Mouse (Mus musculus): ENCODE results near the gene Nbea. TPM values are rescaled to one million over a fixed set of nuclear protein-coding genes. Genes with fewer than 3 reads are reported as not detected.
A peak's percentile ranks its signal among the peaks of the same experiment; 100 is the strongest.

The Nbea gene
- total and polyA plus RNA-seq, 3 experiments = 0.04 to 0.27 TPM; not detected in 1

DNA sequence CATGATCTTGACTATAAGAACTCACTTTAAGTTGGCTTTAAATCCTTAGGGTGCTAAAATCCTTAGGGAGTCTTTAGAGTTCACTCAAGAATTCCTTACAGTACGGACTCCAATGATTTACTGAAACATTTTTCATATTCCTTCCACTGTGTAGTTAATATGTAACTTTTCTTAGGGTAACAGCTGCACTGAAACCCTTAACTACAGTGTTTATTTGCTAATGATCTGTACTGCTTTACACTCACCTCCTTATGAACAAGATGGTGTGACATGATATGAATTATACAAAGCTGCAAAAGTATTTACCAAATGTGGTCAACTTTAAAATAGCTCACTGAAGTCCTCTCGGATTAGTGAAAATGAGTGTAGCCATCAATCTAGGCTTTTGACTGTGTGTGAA lies 365.4 kb downstream of the Nbea start:
- Histone ChIP-seq H3K9me3 (replicated peaks; ENCODE audit: insufficient read depth, low read length) (no peaks in the 10 kb centered on the region), H3K27me3 (ENCODE audit: control insufficient read depth in 1 of 2, insufficient read depth in 2 of 2, low read length in 2 of 2) (no peaks in the 10 kb centered on the region; a peak in 1 of 4 replicates), H3K27ac (ENCODE audit: control insufficient read depth, low read depth, low read length) (no peak overlapping the region), H3K4me3 (ENCODE audit: control insufficient read depth in 1 of 2, insufficient read depth in 1 of 2, low read depth in 2 of 2, low read length in 2 of 2) (no peak overlapping the region), H3K36me3 (ENCODE audit: control insufficient read depth in 1 of 2, insufficient read depth in 2 of 2, low read length in 2 of 2) (0 out of 4 replicates have a peak, but pooled peaks cover 0 to 2% of the 10 kb centered on the region in 2 experiments), H3K9ac (ENCODE audit: control insufficient read depth, low read depth, low read length, poor library complexity, severe bottlenecking) (no peak overlapping the region), H3K4me1 (ENCODE audit: control insufficient read depth in 1 of 2, insufficient read depth in 2 of 2, low read length in 2 of 2) (no peaks in the 10 kb centered on the region; a peak in 1 of 4 replicates), H3K79me2 (ENCODE audit: control insufficient read depth, insufficient read depth, low read length, poor library complexity) (no peaks in the 10 kb centered on the region)
- no peak for TF ChIP-seq USF1 (IDR thresholded peaks at IDR 0.05; ENCODE audit: low read depth, low read length)
- no peak for TF ChIP-seq E2F4 (IDR thresholded peaks at IDR 0.05; ENCODE audit: borderline replicate concordance, low read depth, low read length)
- no peak for TF ChIP-seq USF2 (IDR thresholded peaks at IDR 0.05; ENCODE audit: borderline replicate concordance in 1 of 2, insufficient read depth in 1 of 2, low read depth in 1 of 2, low read length in 2 of 2)
- TF ChIP-seq RCOR1 (IDR thresholded peaks at IDR 0.05; ENCODE audit: low read depth, low read length) = no peak
- TF ChIP-seq KAT2A (conservative IDR thresholded peaks at IDR 0.05; ENCODE audit: low read depth, low read length) = no peak
- TF ChIP-seq CTCF (IDR thresholded peaks at IDR 0.05 in 2 of 3, conservative IDR thresholded peaks at IDR 0.05 in 1 of 3; ENCODE audit: control insufficient read depth in 1 of 3, insufficient read depth in 1 of 3, low read depth in 2 of 3, low read length in 3 of 3, poor library complexity in 1 of 3, severe bottlenecking in 1 of 3) = no peak
- no peak for TF ChIP-seq BHLHE40 (IDR thresholded peaks at IDR 0.05; ENCODE audit: borderline replicate concordance, low read depth, low read length)
- DNase-seq (ENCODE audit: low read depth, low spot score) = no peak

DNA sequence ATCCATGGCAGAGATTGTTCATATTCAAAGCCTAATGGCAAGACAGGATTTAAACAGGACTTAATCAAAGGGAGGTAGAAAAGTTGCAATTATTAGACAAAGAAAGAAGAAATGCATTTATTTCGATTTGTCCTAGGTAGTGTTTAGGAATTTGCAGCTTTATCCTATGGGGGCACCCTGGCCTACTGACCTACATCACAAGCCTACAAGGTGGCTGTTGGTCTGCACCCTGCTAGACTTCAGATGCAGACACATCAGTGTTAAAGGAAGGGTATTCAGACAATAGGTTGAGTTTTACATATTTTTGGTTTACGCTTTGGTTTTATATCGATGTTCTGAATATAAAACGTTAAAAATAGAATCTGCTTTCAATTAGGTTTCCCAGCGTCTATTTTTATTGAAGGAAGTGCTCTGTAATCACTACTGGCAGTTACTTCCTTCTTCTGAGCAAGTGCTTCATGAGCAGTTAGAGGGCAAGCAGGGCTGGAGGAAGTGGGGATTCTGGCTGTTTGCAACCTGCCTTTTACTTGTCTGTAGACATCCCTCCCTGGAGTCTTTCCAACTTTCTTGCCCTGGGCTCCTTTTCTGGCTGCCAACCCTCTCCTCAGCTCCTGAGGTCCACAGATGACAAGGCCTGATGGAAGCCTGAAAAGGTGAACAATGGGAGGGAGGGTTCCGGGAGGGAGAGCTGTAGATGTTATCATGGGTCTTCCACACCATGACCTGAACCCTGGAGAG lies 366.7 kb downstream of the Nbea start:
- no peaks in the 10 kb centered on the region; a peak in 1 of 4 replicates for H3K27me3 ChIP-seq (ENCODE audit: control insufficient read depth in 1 of 2, insufficient read depth in 2 of 2, low read length in 2 of 2)
- H3K9ac ChIP-seq (ENCODE audit: control insufficient read depth, low read depth, low read length, poor library complexity, severe bottlenecking) = no peak overlapping the region
- no peak overlapping the region for H3K27ac ChIP-seq (ENCODE audit: control insufficient read depth, low read depth, low read length)
- 0 out of 4 replicates have a peak, but pooled peaks cover 0 to 2% of the 10 kb centered on the region in 2 experiments for H3K36me3 ChIP-seq (ENCODE audit: control insufficient read depth in 1 of 2, insufficient read depth in 2 of 2, low read length in 2 of 2)
- TF ChIP-seq TBP (IDR thresholded peaks at IDR 0.05; ENCODE audit: low read depth, low read length) (peak; percentile 28; the same call in 1 of the 2 replicates), ETS1 (IDR thresholded peaks at IDR 0.05; ENCODE audit: low read depth, low read length) (0 out of 2 replicates have a peak, but pooled peaks have one; percentile 29), ELF1 (IDR thresholded peaks at IDR 0.05; ENCODE audit: low read depth, low read length) (peak; percentile 40; the same call in 1 of the 2 replicates), GABPA (IDR thresholded peaks at IDR 0.05; ENCODE audit: low read depth, low read length) (no peak), POLR2AphosphoS2 (IDR thresholded peaks at IDR 0.05; ENCODE audit: low read length) (no peak), EP300 (IDR thresholded peaks at IDR 0.05; ENCODE audit: low read depth in 1 of 2, low read length in 2 of 2) (peak; percentile 24 to 36; a peak in 3 of 4 replicates)
- no peaks in the 10 kb centered on the region; a peak in 1 of 4 replicates for H3K4me1 ChIP-seq (ENCODE audit: control insufficient read depth in 1 of 2, insufficient read depth in 2 of 2, low read length in 2 of 2)
- DNase-seq (ENCODE audit: low read depth, low spot score) = peak; percentile 80
- peak overlapping the region in 1 of 2 experiments; percentile 21; a peak in 2 of 4 replicates for H3K4me3 ChIP-seq (ENCODE audit: control insufficient read depth in 1 of 2, insufficient read depth in 1 of 2, low read depth in 2 of 2, low read length in 2 of 2)
- no peaks in the 10 kb centered on the region for H3K9me3 ChIP-seq (replicated peaks; ENCODE audit: insufficient read depth, low read length)
- H3K79me2 ChIP-seq (ENCODE audit: control insufficient read depth, insufficient read depth, low read length, poor library complexity) = no peaks in the 10 kb centered on the region
